Mouse (Mus musculus) T-cell, adult 2 months (primary cell): Measurements from ENCODE around the gene Rab14.

Experiments used
- DNase-seq: peaks from one replicate; pipeline ENCODE4 v3.0.0; 2022; ENCODE audit warnings: low spot score

Rab14 gene

DNA sequence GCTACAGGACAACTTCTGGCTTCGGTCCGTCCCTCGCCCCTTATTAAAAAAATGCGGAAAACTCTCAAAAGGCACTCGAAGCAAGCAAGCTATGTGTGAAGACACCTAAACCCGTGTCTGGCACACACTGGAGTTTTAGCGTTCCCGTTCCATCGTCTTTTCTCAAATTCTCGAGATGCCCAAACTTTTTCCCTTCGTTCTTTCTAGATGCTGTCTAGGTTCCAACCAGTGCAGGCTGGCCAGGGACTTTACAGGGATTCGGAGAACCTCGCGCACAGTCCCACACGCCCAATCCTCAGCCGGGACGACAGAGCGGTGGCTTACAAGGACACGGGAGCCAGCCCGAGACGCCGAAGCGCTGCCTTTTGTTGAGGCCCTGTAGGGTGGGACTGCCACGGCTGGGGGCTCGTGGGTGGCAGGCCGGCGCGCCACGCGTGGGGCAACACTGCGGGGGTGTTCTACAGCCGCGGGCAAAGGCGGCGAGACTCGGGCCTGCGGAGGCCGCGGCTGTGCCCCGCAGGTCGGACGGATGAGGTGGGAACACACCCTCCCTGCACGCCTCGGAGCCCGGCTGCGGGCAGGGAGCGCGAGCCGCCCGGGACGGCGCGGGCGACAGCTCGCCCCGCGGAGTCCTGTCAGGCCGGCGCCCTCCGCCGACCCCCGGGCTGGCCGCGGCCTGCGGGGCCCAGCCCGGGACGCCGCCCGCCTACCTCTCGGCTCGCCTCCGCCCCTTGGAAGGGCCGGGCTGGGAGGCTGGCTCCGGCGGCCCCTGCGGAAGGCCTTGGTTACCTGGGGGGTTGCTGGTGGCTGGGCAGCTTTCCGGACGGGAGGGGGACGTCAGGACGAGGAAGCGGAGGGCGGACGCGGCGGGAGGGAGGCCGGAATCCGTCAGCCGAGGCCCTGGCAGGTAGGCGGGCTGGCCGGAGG lies 686 bp downstream of the Rab14 start:
- no peak for DNase-seq

DNA sequence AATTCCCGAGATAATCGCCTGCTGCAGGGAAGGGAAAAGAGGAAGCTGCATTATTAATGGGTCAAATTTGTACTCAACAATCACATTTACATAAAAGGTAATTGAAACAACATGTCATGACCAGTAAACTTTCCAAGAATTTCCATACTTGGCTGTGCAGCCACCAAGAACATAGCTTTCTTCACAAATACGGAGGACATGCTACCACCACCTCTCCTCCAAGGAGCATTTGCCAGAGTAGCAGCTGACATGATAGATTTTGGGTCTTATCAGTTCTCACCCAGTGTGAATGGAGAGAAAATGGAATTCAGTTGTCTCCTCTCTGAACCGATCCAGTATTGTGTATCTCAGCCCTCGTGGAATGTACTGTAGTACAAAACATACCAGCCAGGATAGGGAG lies 1.4 kb downstream of the Rab14 start:
- no peak for DNase-seq

DNA sequence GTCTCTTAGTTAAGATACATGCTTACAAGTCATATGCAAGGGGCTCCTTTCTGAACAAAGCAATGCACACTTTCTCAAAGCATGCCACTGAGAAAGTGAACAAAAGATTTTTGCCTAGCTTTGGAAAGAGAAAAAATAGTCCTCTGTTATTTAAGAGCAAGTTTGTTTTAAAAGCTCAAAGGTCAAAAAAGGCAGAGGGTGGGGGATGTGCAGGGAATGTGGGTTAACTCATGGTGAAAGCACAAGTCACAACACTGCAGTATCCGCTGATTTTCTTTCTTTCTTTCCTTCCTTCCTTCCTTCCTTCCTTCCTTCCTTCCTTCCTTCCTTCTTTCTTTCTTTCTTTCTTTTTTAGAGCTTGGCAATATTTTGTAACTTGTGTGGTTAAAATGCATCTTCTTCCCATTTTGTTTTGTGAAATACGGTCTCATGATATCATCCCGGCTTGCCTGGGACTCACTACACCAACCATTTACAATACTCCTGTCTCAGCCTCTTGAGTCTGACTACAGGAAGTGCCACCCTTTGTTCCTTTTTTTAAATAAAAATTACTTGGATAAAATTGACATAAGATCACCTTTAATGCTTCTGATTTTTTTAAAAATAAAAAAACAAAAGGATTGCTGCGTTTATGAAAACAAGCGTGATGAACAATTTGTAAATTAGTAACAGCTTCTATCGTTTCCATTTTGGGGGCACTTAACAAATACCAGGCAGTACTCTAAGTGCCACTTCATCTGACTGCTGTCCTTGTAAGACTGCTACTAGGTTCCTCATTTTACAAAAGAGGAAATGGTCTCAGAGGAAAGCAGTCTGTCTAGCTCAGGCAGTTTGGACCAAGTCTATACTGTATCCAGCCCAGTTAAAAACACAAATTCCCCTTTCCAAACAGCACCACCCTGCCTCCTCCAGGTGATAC lies 5.0 kb downstream of the Rab14 start:
- no peak for DNase-seq

DNA sequence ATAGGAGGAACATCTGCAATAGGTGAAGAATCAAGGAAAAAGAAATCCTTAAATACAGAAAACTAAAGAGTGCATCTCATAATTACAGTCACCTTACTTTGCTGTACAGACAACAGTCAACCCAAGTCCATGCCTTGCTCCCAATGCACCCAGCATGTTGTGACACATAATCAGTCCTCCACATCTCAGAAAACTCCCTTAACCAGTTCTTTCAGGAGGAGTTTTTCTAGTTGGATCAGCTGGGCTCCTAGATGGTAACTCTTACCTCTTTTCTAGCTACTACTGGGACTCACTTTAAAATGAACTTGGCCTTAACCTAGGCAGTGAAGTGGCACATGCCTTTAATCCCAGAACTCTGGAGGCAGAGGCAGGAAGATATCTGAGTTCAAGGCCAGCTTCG lies 6.9 kb downstream of the Rab14 start:
- no peak for DNase-seq

DNA sequence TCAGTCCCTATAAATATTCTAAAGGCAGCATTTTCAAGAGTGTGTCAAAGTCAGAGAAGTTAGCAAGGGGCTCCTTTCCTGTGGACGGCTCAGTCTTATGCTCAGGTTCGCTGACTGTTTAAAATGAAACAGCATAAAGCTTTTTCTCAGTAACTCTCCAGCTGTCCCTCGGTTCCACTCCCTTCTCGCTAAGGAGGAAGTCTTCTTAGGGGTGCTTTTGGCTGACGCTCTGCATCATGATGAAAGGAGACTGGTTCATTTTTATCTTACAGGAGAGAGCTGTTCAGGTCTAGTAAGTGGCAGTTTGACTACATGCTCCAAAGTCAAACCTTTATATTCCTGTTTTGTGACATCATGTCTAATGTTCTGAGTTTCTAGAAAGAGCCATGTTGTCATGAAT lies 12.0 kb downstream of the Rab14 start:
- no peak for DNase-seq

DNA sequence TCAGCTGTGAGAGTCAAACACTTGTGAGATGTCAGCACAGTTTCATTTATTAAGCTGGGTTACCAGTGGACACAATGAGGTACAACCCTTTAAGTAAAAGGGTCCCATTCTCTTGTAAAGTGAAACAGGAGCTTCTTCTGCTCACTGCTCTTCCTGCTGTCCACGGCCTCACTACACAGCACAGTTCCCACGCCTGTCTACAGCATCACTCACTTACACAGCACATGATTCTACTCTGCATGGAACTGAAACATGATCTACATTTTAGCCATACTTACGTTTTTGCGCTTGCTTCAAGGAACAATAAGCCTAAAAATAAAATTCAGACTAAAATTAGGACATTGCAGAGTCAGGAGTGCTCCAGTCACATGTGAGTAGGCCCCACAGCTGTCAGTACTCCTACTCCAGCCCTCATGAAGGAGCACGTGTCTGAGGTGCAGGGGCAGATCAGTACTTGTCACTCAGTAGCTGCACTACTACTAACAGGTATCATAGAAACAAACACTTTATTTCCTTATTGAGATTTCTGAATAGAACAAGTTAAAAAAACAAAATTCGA lies 17.7 kb downstream of the Rab14 start:
- no peak for DNase-seq

DNA sequence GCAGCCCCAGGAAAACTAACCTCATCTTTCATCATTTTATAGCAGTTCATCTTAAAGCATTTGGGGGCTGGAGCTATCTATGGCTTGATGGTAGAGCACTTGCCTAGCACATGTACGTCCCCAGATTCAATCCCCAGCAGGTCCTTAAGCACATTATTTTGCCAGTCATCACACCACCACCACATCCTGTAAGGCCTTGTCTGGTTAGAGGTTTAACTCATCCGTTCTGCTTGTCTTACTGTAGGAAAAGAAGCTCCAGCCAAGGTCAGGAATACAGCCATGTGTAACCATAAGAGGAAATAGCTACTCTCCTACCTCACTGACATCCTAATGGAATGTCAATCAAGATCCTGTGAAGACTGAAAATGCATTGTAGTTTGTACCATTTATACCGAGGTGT lies 22.8 kb downstream of the Rab14 start:
- no peak for DNase-seq

DNA sequence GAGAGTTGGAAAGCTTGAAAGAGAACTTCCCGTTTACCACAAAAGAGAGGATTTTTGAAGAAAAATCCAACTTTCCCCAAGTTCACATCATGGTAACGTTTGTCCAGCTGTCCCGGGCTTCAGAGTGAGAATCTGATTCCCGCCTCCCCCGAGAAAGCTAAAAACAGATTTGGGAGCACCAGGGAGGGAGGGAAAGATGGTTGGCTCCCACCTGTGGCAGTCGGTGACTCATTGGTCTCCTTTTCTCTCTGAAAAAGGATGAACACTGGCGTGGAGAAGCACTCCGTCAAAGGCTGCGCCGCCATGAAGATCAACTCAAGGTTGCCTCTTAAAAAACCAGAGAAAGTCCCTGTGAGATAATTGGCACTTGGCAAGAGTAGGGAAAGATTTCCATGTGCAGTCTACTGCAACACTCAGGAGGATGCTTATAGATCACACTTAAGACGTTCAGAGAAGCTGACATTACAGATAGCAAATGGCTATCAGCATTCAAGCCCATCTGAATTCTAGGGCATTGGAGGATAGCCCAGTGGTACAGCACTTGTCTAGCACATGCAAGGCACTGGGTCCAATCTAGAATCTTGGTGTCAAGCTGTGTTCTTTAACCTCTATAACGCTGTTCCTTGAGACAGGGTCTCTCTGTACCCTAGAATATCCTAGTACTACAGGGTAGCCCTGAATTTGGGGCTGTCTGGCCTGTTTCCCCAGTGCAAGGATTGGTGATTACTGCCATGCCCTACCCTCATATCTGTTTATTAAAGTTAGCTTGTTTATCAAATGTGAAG lies 25.4 kb downstream of the Rab14 start:
- DNase-seq = no peak

DNA sequence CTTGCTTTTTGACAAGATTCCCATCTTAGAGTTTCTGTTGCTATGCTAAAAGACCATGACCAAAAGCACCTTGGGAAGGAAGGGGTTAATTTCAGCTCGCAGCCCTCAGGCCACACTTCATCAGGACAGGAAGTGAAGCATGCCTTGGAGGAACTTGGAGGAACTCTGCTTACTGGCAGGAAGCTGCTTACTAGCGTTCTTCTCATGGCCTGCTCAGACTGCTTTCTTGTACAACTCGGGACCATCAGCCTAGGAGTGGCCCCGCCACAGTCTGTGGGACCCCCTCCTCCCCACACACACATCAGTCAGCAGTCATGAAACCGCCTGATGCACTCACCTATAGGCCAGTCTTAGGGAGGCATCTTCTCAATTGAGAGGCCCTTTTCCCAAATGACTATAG lies 26.8 kb downstream of the Rab14 start:
- DNase-seq = no peak

DNA sequence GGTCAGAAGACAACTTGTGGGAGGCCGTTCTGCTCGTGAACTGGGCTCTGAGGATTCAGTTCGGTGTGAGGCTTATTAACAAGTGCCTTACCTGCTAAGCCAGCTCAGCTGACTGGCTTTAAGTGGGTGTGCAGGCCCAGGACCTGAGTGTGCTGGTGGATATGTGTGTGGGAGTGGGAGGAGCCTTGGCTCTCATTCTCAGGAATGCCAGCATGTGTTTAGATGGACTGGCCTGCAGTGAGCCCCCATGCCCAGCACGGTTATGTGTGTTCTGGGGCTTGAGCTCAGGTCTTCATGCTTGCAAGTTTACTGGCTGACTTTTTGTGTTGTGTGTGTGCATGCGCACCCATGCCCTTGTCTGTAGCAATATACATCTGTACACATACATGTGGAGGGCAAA lies 27.3 kb downstream of the Rab14 start:
- DNase-seq = no peak

DNA sequence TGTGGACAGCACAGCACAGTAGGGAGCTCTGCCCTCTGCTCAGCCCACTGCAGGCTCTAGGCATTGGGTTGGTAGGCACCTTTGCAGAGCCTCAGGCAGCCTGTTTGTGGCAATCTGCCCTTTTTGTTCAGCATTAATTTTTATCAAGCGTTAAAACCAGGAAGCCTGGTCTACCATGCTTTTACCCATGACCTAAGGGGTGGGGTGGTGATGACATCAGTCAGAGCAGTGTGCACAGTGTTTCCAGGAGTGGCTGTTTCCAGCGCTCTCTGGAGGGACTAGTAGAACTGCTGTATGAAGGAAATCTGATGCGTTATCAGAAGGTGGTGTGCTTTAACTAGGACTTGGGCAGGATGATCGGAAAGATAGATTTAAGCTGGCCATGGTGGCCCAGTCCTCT lies 28.7 kb downstream of the Rab14 start:
- DNase-seq = no peak

DNA sequence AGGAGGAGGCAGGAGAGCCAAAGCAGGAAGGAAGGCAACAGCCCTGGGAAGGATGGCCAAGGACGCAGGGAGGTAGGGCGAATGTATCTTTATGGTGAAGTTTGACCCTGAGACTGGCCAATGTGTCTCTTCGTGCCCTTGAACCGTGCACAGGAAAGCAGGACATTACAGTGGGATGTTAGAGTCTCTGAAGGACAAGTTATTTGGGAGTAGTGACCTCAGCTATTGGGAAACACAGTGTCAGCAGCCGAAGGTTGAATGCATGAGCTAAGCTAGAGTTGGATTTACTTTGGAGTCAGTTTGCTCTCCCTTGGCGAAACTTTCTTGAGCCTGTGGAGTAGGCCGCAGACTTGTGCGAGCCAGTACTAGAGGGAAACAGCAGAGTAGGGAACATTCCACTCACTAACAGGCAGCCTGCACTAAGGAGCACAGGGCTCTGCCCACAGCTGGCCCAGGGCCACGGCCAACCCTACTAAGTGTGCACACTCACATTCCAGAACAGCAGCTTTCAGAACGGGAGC lies 29.5 kb downstream of the Rab14 start:
- no peak for DNase-seq

DNA sequence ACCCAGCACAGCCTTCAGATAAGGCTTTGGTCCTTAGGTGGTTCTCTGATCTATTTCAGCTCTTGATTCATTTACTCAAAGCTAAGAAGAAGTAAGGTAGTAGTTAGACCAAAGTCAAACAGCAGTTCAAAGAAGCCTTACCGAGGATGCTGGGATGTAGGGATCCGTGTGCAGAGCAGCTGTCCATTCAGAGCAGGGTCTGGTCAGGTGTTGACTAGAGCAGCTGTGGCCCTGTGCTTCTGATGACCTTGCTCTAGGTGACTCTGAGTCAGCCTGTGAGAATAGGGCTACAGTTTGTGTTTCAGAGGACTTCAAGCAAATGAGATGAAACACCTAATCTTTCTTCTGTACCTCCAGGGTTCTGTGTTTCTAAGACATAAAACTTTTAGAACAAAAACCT lies 31.5 kb downstream of the Rab14 start:
- DNase-seq = no peak

DNA sequence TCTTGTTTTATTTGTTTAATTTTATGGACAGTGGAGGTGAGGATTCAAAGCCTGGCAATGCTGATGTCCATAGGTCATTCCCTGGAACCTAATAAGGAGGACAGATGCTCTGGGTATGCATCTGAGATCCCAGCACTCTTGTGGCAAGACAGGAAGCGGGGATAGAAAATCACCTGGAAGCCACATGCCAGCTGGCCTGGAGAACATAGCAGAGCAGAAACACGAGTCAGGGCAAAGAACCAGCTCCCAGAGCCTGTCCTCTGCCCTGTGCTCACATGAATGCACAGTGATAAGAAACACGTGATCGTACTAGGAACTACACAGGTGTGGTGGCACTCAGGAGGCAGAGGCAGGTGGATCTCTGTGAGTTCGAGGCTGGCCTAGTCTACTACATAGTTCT lies 34.1 kb downstream of the Rab14 start:
- DNase-seq = no peak

DNA sequence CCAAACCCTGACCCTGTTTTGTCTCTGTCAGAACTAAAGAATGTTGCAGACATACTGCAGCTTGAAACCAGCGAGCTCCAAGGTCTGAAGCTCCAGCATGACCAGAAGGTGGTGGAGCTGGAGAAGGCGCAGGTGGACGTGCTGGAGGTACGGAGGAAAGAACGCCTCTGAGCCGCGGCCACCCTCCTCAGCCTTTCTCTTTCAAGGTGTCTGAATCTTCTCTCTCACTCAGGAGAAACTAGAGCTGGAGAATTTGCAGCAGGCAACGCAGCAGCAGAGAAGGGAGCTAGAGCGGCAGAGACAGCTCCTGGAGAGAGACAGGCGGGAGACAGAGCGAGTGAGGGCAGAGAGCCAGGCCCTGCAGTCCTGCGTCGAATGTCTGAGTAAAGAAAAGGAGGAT lies 35.5 kb downstream of the Rab14 start:
- DNase-seq = no peak

DNA sequence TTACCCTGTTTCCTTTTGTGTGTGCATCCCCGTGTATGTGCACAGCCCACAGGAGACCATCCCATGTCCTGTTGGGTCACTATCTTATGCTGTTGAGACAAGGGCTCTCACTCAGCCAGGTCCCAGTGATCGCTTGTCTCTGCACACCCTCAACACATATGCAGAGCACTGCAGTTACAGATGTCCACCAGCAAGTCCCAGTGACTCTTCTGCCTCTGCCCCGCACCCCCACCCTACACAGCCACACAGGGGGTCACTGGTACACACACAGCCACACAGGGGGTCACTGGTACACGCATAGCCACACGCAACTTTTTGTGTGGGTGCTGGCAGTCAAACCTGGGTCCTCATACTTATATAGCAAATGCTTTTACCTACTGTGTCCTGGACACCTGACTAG lies 37.5 kb downstream of the Rab14 start:
- DNase-seq = no peak

DNA sequence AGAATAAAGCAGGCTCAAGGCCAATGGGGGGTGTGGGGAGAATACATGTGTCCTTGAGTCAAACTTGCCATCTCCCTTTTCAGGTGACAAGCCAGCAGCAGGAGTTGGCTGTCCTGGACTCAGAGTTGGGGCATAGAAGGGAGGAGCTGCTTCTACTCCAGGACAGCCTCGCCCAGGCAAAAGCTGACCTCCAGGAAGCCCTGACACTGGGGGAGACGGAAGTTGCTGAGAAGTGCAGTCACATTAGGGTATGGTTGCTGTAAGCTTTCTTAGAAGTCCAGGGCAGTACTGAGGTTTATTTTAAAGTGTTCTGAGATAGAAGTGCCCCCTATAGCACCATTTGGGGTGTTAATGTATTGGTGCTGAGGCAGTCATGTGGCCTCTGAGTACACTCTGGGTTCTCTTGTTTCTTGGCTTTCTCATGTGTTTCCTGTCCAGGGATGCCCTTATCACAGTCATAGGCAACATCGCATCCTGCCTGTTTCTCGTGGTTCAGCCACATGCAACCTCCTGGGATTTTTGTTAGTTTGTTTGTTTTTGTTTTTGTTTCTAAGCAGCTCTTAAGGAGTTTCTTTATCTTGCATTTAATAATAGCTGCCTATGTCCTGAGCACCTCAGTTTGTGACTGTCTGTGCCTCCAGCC lies 39.0 kb downstream of the Rab14 start:
- no peak for DNase-seq

DNA sequence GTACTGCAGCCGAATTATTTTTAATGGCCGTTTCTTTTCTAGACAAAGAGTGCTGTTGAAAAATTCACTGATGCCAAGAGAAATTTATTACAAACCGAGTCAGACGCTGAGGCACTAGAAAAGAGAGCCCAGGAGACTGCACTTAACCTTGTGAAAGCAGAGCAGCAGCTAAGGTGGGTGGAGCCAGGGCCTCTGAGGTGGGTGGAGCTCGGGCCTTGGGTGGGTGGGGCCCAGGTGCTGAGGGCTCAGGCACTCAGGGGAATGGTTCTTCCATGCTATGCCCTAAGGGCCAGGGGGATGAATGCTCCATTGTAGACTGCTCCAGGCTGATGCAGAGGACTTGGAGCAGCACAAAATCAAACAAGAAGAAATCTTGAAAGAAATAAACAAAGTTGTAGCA lies 40.7 kb downstream of the Rab14 start:
- no peak for DNase-seq

DNA sequence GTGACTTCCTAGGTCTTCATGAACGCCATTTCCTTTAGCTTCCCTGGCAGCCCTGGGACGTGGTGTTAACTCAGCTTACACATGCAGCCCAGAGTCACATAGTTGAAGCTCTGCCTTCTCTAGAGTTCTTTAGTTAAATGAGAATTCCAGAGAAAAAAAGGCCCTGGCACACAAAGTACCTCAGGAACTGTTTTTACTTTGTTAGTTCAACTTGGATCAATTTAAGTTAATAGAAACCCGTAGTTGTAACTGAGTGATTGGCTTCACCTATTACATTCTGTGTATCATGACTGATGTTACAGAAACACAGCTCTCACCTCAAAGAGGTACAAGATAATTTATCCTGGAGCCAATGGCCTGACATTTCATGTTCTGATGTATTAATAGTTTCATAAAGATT lies 42.6 kb downstream of the Rab14 start:
- no peak for DNase-seq

DNA sequence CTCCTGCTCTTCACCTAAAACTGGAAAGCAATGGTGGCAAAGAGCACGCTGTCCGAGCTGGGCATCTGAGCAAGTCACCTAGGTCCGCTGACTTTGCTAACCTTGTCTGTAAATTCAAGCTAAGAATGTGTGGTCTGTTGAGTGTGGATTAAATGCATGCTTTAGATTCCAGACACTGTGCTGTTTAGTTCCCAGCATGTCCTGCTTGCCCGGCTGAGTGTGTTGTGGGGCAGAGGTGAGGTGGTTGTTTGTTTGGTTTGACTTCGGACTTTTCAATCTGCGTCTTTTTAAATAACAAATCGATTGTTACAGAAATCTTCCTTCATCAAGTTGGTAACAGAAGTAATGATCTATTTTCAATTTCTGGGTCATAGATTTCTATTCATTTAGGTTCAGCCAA lies 43.1 kb downstream of the Rab14 start:
- no peak for DNase-seq

DNA sequence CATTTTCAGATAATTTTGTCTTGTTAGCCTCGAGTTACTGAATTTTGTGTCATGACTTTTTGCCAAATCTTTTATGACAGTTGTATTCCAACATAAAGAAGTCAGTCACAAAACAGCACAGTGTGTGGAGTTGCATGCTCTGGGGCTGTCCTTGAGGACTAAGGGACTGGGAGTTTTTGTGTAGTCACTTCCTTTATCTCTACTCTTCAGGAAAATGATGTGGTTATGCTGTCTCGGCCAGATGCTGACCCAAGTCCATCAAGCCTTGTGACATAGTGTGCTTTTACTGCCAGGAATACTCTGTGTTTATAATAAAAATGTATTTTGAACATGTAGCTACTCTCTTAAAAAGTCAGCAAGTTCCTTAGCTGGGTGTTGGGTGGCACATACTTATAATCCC lies 43.9 kb downstream of the Rab14 start:
- no peak for DNase-seq
